9 mouse cellular contexts compared by ENCODE assay signal in the genomic region with DNA sequence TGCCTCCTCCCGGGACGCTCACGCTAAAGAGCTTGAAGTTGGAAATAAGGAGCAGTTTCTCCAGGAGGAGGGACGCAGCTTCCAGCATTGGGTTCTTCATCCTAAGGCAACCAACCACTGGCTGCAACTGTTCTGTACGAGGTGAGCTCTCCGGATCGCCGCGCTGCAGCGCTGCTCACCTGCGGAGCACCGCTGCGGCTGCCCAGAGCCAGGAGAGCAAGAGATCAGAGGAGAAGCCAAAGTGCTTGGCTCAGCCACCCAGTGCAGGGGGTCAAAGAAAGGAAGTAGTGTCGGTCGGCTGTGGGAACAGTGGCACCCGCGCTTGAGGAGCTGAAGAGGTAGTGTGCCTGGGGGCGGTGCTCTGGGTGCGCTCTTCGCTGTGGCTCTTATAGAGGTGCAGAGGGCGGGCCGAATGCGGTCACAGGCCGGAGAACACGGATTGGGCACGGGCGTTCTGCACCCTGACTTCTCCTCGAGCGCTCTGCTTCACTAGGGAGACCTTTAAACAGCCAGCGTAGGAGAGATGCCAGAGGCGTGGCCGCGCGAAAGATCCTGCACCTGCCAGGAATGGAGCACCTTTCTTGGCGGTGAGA. TPM values are rescaled to one million over a fixed set of nuclear protein-coding genes. Genes with fewer than 3 reads are reported as not detected.
A peak's percentile ranks its signal among the peaks of the same experiment; 100 is the strongest.
DNase-seq lines count a peak whose midpoint lies in the region; ATAC-seq and TF ChIP-seq lines count a peak whose summit lies in the region.
"Had no signal": no experiment of that assay in that cellular context is flagged by ENCODE, and none has a peak within 500 bp of the region (broad histone marks: within the 10 kb centered on the region; RNA-seq: fewer than 3 reads in every experiment).

Lrat (minus strand) TSS at position 361 of the 593 bp plus-strand sequence.

- no peak for ATAC-seq in heart, postnatal 0 days (ENCODE audit: insufficient read depth, low read depth)

- no peak for TF ChIP-seq EP300 in heart, postnatal 0 days (IDR thresholded peaks at IDR 0.05; ENCODE audit: low read depth)

- 2% methylated on average over 35 of the region's 35 CpGs for WGBS in heart, postnatal 0 days

- peaks cover 4% of the 10 kb centered on the region for H3K4me1 ChIP-seq in brown adipose tissue, adult 24 weeks (ENCODE audit: control insufficient read depth, insufficient read depth, insufficient read length, low read length)
- peaks cover 10% of the 10 kb centered on the region for H3K4me1 ChIP-seq in heart, postnatal 0 days (ENCODE audit: control insufficient read depth, insufficient read depth)

- H3K9me3 ChIP-seq in heart, postnatal 0 days (replicated peaks; ENCODE audit: control insufficient read depth, low read length): no peaks in the 10 kb centered on the region

- peak within 1 kb of the TSS; percentile 27; the same call in 1 of the 2 replicates for H3K4me3 ChIP-seq in brown adipose tissue, adult 24 weeks (ENCODE audit: insufficient read depth, low read depth, low read length)
- peak within 1 kb of the TSS; percentile 52 for H3K4me3 ChIP-seq in heart, postnatal 0 days (ENCODE audit: low read depth, low read length)

- TF ChIP-seq CTCF in heart, postnatal 0 days (IDR thresholded peaks at IDR 0.05; ENCODE audit: low read depth): no peak

- H3K4me2 ChIP-seq in heart, postnatal 0 days (ENCODE audit: low read depth, low read length): peak within 1 kb of the TSS; percentile 73

- H3K9ac ChIP-seq in heart, postnatal 0 days (replicated peaks; ENCODE audit: low read depth, low read length): no peak within 1 kb of the TSS

- H3K27me3 ChIP-seq in heart, postnatal 0 days (ENCODE audit: control insufficient read depth, insufficient read depth, low read length): peaks cover 24% of the 10 kb centered on the region

- DNase-seq in embryo, embryonic 10 days (ENCODE audit: low spot score): peak; percentile 25
- no peak for DNase-seq in embryo, embryonic 9.5 days (ENCODE audit: extremely low spot score)
- DNase-seq in heart, postnatal 0 days (ENCODE audit: low spot score): no peak
- peak; percentile 70 to 85 for DNase-seq in kidney, postnatal 25 days
- peak; percentile 16 to 50 for DNase-seq in lung, postnatal 4 days
- DNase-seq in testis, postnatal 10 days (ENCODE audit: low spot score): peak; percentile 43
- no peak for DNase-seq in thymus, postnatal 0 days (ENCODE audit: low spot score)

- no peaks in the 10 kb centered on the region for H3K36me3 ChIP-seq in heart, postnatal 0 days (replicated peaks; ENCODE audit: control insufficient read depth, insufficient read depth, low read length)

- no peak within 1 kb of the TSS for H3K27ac ChIP-seq in brown adipose tissue, adult 24 weeks (replicated peaks; ENCODE audit: low read depth, low read length)
- H3K27ac ChIP-seq in heart, postnatal 0 days (ENCODE audit: low read depth): no peak within 1 kb of the TSS
- H3K27ac ChIP-seq: macrophage had no signal

RNA-seq across cellular contexts. Expression of gene Lrat, which starts in this region (rescaled TPM):
- polyA plus RNA-seq in brown adipose tissue, adult 24 weeks (2012; ENCODE audit: insufficient read depth, insufficient read length, missing spikeins): not detected in 2 replicates
- total RNA-seq in heart, postnatal 0 days (2014; rRNA removed; ENCODE audit: low replicate concordance): not detected in 2 replicates
- 0.04 and 0.12 TPM in 2 replicates for polyA plus RNA-seq in heart, postnatal 0 days (2015; fragmentation: Nextera tagmentation; extraction: Ambion mirVana)
- polyA plus RNA-seq in thymus, postnatal 0 days (2015; fragmentation: Nextera tagmentation; extraction: Ambion mirVana): 0.05 and 0.06 TPM in 2 replicates
- polyA plus RNA-seq: macrophage had no signal

Comparison
In these comparisons a context has a peak if more than half of its experiments do, and no peak if none do; other contexts are left out.
1. DNase-seq: peak in embryo, embryonic 10 days (single experiment), kidney, postnatal 25 days (2 of 2), lung, postnatal 4 days (2 of 2) and testis, postnatal 10 days (single experiment); none in embryo, embryonic 9.5 days (single experiment), heart, postnatal 0 days (single experiment) and thymus, postnatal 0 days (single experiment).